Mouse (Mus musculus) ES-E14 (cell line): ENCODE measurements at regions not wholly inside any gene's neighbourhood (a gene's known extent, or its start where the extent isn't known, plus 50 kb on each side); places are given as distances from the start of the nearest gene placed in this dataset.

Experiments
- DNase-seq: peaks from one replicate; pipeline ENCODE4 v3.0.0-alpha.2; 2013; ENCODE audit warnings: low read depth, low spot score
- H3K27ac ChIP-seq: 2 replicates; pipeline ENCODE4 v1.5.1; 2012; ENCODE audit warnings: low read depth, mild to moderate bottlenecking, low read length, moderate library complexity, mixed read lengths; ENCODE audit not compliant: poor library complexity, insufficient read depth, severe bottlenecking
- H3K36me3 ChIP-seq: 2 replicates; pipeline ENCODE4 v1.6.1; 2012; ENCODE audit warnings: mild to moderate bottlenecking, low read length, moderate library complexity, mixed read lengths; ENCODE audit not compliant: control insufficient read depth, poor library complexity, insufficient read depth, severe bottlenecking
- H3K4me1 ChIP-seq, 2 experiments: fragments of 150-350 bp in 1 of 2; sonication (generic) in 1 of 2; 2 replicates each; pipeline ENCODE4 v1.6.1; 2012; ENCODE audit warnings: low read length in 2 of 2, mild to moderate bottlenecking in 1 of 2, mixed read lengths in 1 of 2; ENCODE audit not compliant: control insufficient read depth in 2 of 2, insufficient read depth in 2 of 2, poor library complexity in 1 of 2
- H3K4me3 ChIP-seq, 2 experiments: fragments of 150-350 bp in 1 of 2; sonication (generic) in 1 of 2; 2 replicates each; pipeline ENCODE4 v1.5.1; 2012; ENCODE audit warnings: low read length in 2 of 2, low read depth in 1 of 2, mild to moderate bottlenecking in 1 of 2, mixed read lengths in 1 of 2; ENCODE audit not compliant: insufficient read depth in 1 of 2, poor library complexity in 1 of 2, severe bottlenecking in 1 of 2
- H3K9ac ChIP-seq: 2 replicates; pipeline ENCODE4 v1.6.1; 2012; ENCODE audit warnings: low read depth, mild to moderate bottlenecking, low read length, mixed read lengths; ENCODE audit not compliant: poor library complexity, insufficient read depth, severe bottlenecking
- H3K9me3 ChIP-seq: fragments of 150-350 bp; sonication (generic); 2 replicates; pipeline ENCODE4 v1.6.1; 2012; ENCODE audit warnings: low read depth, mild to moderate bottlenecking, low read length; ENCODE audit not compliant: control insufficient read depth, insufficient read depth
- CHD2 ChIP-seq: IDR thresholded peaks from 2 replicates; pipeline ENCODE4 v1.6.1; 2014; ENCODE audit warnings: mild to moderate bottlenecking, low read depth, low read length, inconsistent platforms
- HCFC1 ChIP-seq: IDR thresholded peaks from 2 replicates; pipeline ENCODE4 v1.6.1; 2012; ENCODE audit warnings: low read length, inconsistent platforms, borderline replicate concordance; ENCODE audit not compliant: insufficient read depth
- MAFK ChIP-seq: IDR thresholded peaks from 2 replicates; pipeline ENCODE4 v1.6.1; 2014; ENCODE audit warnings: mild to moderate bottlenecking, low read depth, low read length, inconsistent platforms; ENCODE audit not compliant: insufficient read depth
- ZC3H11A ChIP-seq: IDR thresholded peaks from 2 replicates; pipeline ENCODE4 v1.6.1; 2012; ENCODE audit warnings: low read depth, mild to moderate bottlenecking, inconsistent platforms, low read length, borderline replicate concordance
- ZNF384 ChIP-seq: IDR thresholded peaks from 2 replicates; pipeline ENCODE4 v1.6.1; 2012; ENCODE audit warnings: low read depth, low read length, inconsistent platforms
- in situ Hi-C, 2 experiments: fragments of 600-800 bp; cut with MboI; formaldehyde crosslinking; loops; one replicate each; pipeline ENCODE4 v1.15.1; 2025; ENCODE audit warnings: low sequenced_read_pairs in 2 of 2, inconsistent platforms in 1 of 2; ENCODE audit not compliant: unreplicated experiment in 2 of 2

DNA sequence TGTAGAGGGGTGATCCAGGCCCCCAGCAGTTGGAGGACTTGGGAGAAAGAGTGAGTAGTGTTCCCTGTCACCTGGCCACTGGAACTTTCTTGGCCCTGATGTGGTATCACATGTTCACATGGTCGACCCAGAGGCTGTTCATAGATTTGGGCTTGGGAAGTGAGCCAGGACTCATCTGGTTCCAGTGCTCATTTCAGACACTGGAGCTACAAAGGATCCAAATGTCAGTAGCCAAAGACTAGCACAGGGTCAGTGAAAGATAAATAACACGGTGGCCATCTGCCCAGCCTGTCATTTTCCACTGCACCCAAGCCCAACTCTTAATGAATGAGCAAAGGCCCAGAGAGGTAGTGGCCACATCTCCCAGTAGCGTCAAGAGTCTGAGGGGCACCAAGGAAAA is 59.1 kb upstream of the Aldh1b1 start:
- no peak for DNase-seq
- in situ Hi-C loops, result no loop called here
- no peak overlapping the region for H3K4me3 ChIP-seq
- H3K4me1 ChIP-seq, result peaks cover 0 to 4% of the 10 kb centered on the region in 2 experiments; a peak in 1 of 4 replicates
- H3K9me3 ChIP-seq, result no peaks in the 10 kb centered on the region
- no peak for TF ChIP-seq HCFC1
- no peaks in the 10 kb centered on the region for H3K36me3 ChIP-seq
- H3K9ac ChIP-seq, result no peak overlapping the region
- H3K27ac ChIP-seq, result no peak overlapping the region

DNA sequence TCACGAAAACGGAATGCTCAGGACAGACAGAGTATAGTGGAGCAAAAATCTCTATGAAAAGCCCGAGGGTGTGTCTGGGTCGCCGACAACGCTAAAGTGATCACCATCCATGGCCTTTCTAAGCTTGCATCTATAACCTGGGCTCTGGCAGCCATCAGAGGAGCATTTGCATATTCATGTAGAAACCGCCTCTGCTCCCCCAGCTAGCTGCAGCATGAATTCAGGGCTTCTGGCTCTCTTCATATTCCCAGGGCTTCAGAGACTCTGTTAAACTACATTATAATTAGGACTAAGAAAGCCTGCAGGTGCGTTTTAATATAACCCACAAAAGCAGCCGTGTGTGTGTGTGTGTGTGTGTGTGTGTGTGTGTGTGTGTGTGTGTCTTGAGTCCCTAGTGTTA is 59.7 kb upstream of the Aldh1b1 start:
- H3K4me1 ChIP-seq, result peaks cover 0 to 4% of the 10 kb centered on the region in 2 experiments; a peak in 1 of 4 replicates
- H3K9ac ChIP-seq, result no peak overlapping the region
- in situ Hi-C loops, result no loop called here
- DNase-seq, result no peak
- no peak overlapping the region for H3K4me3 ChIP-seq
- H3K36me3 ChIP-seq, result no peaks in the 10 kb centered on the region
- TF ChIP-seq ZNF384, result no peak
- TF ChIP-seq ZC3H11A, result no peak
- TF ChIP-seq MAFK, result no peak
- TF ChIP-seq HCFC1, result no peak
- TF ChIP-seq CHD2, result no peak
- H3K9me3 ChIP-seq, result no peaks in the 10 kb centered on the region
- no peak overlapping the region for H3K27ac ChIP-seq

DNA sequence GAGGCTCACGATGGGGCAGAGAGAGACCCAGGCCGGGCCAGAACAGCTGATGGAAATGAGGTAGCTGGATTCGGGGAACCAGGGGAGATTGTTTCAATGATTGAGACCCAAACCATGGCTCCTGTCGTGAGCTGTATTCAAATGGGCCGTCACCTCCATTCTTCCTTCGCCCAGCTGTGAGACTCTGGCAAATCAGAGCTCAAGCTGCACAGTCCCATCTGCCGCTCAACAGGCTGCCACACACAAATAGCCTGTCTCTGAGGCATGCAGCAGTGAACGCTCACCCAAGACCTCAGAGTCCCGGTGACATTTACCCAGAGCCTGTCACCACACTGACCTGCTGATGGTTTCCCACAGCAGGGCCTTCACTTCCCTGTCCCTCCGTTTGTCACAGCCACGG is 60.1 kb upstream of the Aldh1b1 start:
- in situ Hi-C loops, result no loop called here
- Histone ChIP-seq H3K4me1 (peaks cover 0 to 4% of the 10 kb centered on the region in 2 experiments; a peak in 1 of 4 replicates), H3K27ac (no peak overlapping the region)

DNA sequence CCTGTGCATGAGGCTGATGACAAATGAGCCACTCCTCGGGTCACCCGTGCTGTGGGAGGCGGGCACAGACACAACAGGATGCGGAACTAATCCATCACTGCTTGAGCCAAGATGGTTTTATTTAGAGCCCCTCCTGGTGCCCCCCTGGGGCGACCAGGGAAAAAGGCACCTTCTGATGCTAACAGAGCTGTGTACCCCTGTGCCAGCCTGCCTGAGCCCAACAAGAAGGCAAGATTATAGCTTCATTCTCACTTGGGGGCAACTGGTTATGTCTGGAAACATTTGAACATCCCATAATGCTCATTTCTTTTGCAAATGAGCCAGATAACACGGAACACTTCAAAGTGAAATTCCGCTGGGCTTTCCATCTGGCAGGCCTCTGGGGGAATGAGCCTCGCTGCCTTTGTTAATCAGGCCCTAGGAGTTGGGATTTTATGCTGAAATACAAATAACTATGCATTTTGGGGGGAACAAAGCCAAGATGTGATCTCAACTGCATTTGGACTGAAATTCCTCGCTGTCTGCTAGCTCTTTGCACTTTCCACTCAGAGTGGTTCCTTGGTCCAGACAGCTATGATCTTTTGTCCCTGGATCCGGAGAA is 62.5 kb upstream of the Aldh1b1 start:
- Histone ChIP-seq H3K36me3 (no peaks in the 10 kb centered on the region), H3K9ac (no peak overlapping the region), H3K4me3 (no peak overlapping the region), H3K27ac (no peak overlapping the region), H3K4me1 (peaks cover 0 to 4% of the 10 kb centered on the region in 2 experiments; a peak in 1 of 4 replicates), H3K9me3 (no peaks in the 10 kb centered on the region)
- no peak for DNase-seq
- TF ChIP-seq MAFK (no peak), HCFC1 (no peak), CHD2 (no peak), ZC3H11A (no peak), ZNF384 (no peak)
- in situ Hi-C loops, result no loop called here

More for the DNA sequence above, 60.1 kb upstream of the Aldh1b1 start:
- no peak for TF ChIP-seq MAFK
- TF ChIP-seq ZNF384, result no peak
- Histone ChIP-seq H3K4me3 (no peak overlapping the region), H3K9me3 (no peaks in the 10 kb centered on the region), H3K36me3 (no peaks in the 10 kb centered on the region), H3K9ac (no peak overlapping the region)
- DNase-seq, result no peak

DNA sequence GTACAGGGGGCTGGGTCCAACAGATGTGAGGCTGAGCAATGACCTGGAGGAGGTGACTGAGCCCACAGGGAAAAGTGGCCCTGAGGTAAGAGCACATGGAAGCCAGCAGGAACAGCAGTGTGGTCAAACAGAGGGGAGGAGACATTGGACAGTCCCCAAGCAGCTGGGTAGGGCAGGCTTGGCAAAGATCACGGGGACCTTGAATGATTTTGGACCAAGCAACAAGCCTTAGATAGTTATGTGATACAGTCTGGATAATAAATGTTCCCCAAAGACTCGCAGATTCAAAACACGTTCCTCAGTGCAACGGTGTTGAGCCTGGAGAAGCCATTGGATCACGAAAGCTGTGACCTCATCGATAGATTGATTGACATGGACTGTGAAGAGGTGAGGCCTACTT is 64.8 kb upstream of the Aldh1b1 start:
- peaks cover 0 to 7% of the 10 kb centered on the region in 2 experiments; a peak in 1 of 4 replicates for H3K4me1 ChIP-seq
- H3K4me3 ChIP-seq, result no peak overlapping the region
- DNase-seq, result no peak
- no peak for TF ChIP-seq ZNF384
- TF ChIP-seq CHD2, result no peak
- TF ChIP-seq HCFC1, result no peak
- TF ChIP-seq MAFK, result no peak
- TF ChIP-seq ZC3H11A, result no peak
- H3K9ac ChIP-seq, result no peak overlapping the region
- no peak overlapping the region for H3K27ac ChIP-seq
- no peaks in the 10 kb centered on the region for H3K36me3 ChIP-seq
- no peaks in the 10 kb centered on the region for H3K9me3 ChIP-seq
- in situ Hi-C loops, result no loop called here
